Mouse (Mus musculus) forebrain, embryonic 12.5 days (tissue): ENCODE results near the gene Cdc42bpa. TPM values are rescaled to one million over a fixed set of nuclear protein-coding genes. Genes with fewer than 3 reads are reported as not detected.
"Not testable (repeated sequence)": the region's sequence is repeated elsewhere in the genome, so short reads cannot be mapped to it uniquely, and the experiment has no call there.

Experiments used
- ATAC-seq: fragments of 200-750 bp; cut with Nextera tagmentation; 2 replicates; pipeline ENCODE4 v1.8.0; 2017; ENCODE audit warnings: moderate TSS enrichment; ENCODE audit not compliant: low FRiP score
- H3K27ac ChIP-seq: fragments of 300-500 bp; sonication (generic); 2 replicates; pipeline ENCODE4 v1.5.1; 2016; ENCODE audit warnings: mild to moderate bottlenecking
- H3K27me3 ChIP-seq: fragments of 300-500 bp; sonication (generic); 2 replicates; pipeline ENCODE4 v1.6.1; 2016; ENCODE audit warnings: mild to moderate bottlenecking
- H3K36me3 ChIP-seq: fragments of 300-500 bp; sonication (generic); replicated peaks from 2 replicates; pipeline ENCODE4 v1.6.1; 2016; ENCODE audit warnings: mild to moderate bottlenecking
- H3K4me1 ChIP-seq: fragments of 300-500 bp; sonication (generic); 2 replicates; pipeline ENCODE4 v1.6.1; 2016
- H3K4me2 ChIP-seq: fragments of 300-500 bp; sonication (generic); 2 replicates; pipeline ENCODE4 v1.6.1; 2016; ENCODE audit warnings: mild to moderate bottlenecking, moderate library complexity
- H3K4me3 ChIP-seq: fragments of 300-500 bp; sonication (generic); replicated peaks from 2 replicates; pipeline ENCODE4 v1.5.1; 2016; ENCODE audit warnings: mild to moderate bottlenecking
- H3K9ac ChIP-seq: fragments of 300-500 bp; sonication (generic); 2 replicates; pipeline ENCODE4 v1.6.1; 2016; ENCODE audit warnings: mild to moderate bottlenecking
- H3K9me3 ChIP-seq: fragments of 300-500 bp; sonication (generic); 2 replicates; pipeline ENCODE4 v1.6.1; 2016
- WGBS: fragments of 180-500 bp; shearing (Covaris S2); methylation state at CpG from one replicate; pipeline ENCODE4 v1.1.7; 2016; 5-methylcytosine and 5-hydroxymethylcytosine counted together
- polyA plus RNA-seq: library from polyadenylated mRNA; unstranded; fragments of >200 nt; fragmentation: Nextera tagmentation; extraction: Ambion mirVana; gene quantifications from 2 replicates; pipeline ENCODE4 v1.2.1, GENCODE M21; 2016

Gene Cdc42bpa
- polyA plus RNA-seq, 1 experiment from 2014 or later: 24.0 TPM

DNA sequence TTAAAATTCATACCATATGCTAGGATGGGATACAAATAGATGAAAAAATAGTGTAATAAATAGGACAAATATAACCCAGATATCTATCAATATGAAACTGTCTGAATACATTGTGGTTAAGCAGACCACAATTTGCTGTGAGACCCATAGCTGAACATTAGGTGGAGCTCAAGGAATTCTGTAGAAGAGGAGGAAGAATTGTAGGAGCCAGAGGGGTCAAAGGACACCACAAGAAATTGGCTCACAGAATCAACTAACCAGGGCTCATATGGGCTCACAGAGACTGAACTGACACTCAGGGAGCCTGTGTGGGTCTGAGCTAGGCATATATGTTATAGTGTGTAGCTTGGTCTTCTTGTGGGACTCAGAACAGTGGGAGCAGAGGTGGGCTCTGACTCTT, 47.8 kb downstream of the Cdc42bpa start:
- ATAC-seq: no peak
- Histone ChIP-seq H3K27ac (no peak overlapping the region), H3K9ac (no peak overlapping the region), H3K9me3 (0 out of 2 replicates have a peak, but pooled peaks cover 3% of the 10 kb centered on the region), H3K36me3 (peaks cover 6% of the 10 kb centered on the region; the same call in 1 of the 2 replicates), H3K4me2 (no peak overlapping the region), H3K27me3 (no peaks in the 10 kb centered on the region), H3K4me3 (no peak overlapping the region), H3K4me1 (no peaks in the 10 kb centered on the region)

DNA sequence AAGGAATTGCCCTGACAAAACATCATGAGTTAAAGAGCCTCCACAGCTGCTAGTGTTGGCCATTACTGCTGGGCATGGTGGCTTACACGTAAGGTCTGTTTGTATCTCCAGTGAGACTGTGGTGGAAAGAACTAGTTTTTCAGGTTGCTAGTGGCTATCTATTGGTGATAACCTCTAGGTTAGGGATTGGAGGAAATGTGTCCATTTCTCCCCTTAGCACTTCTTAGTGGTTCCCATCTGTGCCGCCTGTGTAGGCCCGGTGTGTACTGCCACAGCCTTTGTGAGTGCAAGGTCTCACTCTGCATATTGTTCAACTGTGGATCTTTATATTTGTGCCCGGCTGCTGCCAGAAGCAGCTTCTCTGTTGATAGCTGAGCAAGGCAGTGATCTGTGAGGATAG, 53.2 kb downstream of the Cdc42bpa start:
- Histone ChIP-seq H3K9me3 (no peaks in the 10 kb centered on the region), H3K9ac (no peak overlapping the region), H3K36me3 (no peaks in the 10 kb centered on the region), H3K27me3 (no peaks in the 10 kb centered on the region), H3K4me1 (no peaks in the 10 kb centered on the region), H3K4me3 (no peak overlapping the region), H3K27ac (no peak overlapping the region), H3K4me2 (no peak overlapping the region)
- ATAC-seq: no peak
- WGBS: 97% methylated on average over 4 of the region's 4 CpGs

- H3K27me3 ChIP-seq: no peaks in the 10 kb centered on the region
- WGBS: 70% methylated on average over 2 of the region's 2 CpGs
- no peaks in the 10 kb centered on the region for H3K9me3 ChIP-seq
These were observed 57.9 kb downstream of the Cdc42bpa start for GRCm38 (mm10) chr1:180018218-180018617.

DNA sequence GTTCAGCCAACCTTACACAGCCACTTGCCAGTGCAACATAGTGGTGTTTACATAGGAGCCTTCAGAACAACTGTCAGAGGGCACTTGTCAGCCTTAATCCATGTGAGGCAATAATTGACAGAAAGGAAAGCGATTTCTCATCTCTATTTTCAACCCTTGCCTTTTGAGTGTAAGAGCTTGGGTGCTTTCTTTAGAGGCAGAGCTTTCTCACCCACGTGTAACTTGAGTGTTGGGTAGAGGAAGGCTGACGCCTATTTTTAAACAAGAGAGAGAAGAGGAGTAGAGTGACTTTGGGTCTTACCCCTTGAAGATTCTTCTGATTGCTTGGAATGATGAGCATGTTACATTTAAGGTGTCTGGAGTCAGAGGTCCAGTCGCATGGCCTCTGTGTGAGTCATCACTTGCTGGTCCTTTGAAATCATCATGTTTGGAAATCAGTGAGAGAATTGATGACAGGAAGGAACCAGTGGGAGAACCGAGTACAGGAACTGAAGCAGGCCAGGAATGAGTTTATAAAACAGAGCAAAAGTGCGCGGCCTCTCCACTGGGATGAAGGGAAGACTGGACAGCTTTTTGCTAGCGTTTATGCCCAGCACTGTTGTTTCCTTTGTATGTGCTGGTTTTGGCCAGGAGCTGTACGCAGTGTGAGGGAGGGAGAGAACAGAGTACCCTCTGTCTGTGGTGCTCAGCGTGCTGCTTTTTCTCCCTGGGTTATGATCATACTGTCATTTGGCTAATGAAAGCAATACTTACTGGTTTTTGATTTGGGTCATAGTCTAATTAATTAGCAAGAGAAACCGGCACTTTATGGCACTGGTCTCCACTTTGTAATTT, 61.4 kb downstream of the Cdc42bpa start:
- Histone ChIP-seq H3K36me3 (no peaks in the 10 kb centered on the region), H3K9ac (no peak overlapping the region), H3K27ac (no peak overlapping the region), H3K9me3 (no peaks in the 10 kb centered on the region), H3K4me3 (no peak overlapping the region), H3K4me2 (no peak overlapping the region), H3K27me3 (no peaks in the 10 kb centered on the region), H3K4me1 (no peaks in the 10 kb centered on the region)
- 77% methylated on average over 11 of the region's 11 CpGs for WGBS
- no peak for ATAC-seq

More at GRCm38 (mm10) chr1:180018218-180018617, 57.9 kb downstream of the Cdc42bpa start:
- no peaks in the 10 kb centered on the region for H3K36me3 ChIP-seq
- H3K4me1 ChIP-seq: no peaks in the 10 kb centered on the region
- H3K4me3 ChIP-seq: no peak overlapping the region
- no peak overlapping the region for H3K4me2 ChIP-seq
- ATAC-seq: no peak
- no peak overlapping the region for H3K27ac ChIP-seq
- no peak overlapping the region for H3K9ac ChIP-seq

GRCm38 (mm10) chr1:180023512-180023911, 63.2 kb downstream of the Cdc42bpa start:
- H3K9ac ChIP-seq: no peak overlapping the region
- H3K9me3 ChIP-seq: no peaks in the 10 kb centered on the region
- no peaks in the 10 kb centered on the region for H3K36me3 ChIP-seq
- WGBS: 73% methylated on average over 5 of the region's 5 CpGs
- H3K27ac ChIP-seq: no peak overlapping the region
- ATAC-seq: no peak
- no peak overlapping the region for H3K4me2 ChIP-seq
- H3K4me3 ChIP-seq: no peak overlapping the region
- H3K27me3 ChIP-seq: no peaks in the 10 kb centered on the region
- no peaks in the 10 kb centered on the region for H3K4me1 ChIP-seq

GRCm38 (mm10) chr1:180029863-180030262, 69.6 kb downstream of the Cdc42bpa start:
- H3K27me3 ChIP-seq, H3K9me3 ChIP-seq, H3K9ac ChIP-seq, H3K4me3 ChIP-seq, ATAC-seq, H3K36me3 ChIP-seq, H3K27ac ChIP-seq, H3K4me2 ChIP-seq, H3K4me1 ChIP-seq: not testable (repeated sequence)
- WGBS: 92% methylated on average over 5 of the region's 5 CpGs

DNA sequence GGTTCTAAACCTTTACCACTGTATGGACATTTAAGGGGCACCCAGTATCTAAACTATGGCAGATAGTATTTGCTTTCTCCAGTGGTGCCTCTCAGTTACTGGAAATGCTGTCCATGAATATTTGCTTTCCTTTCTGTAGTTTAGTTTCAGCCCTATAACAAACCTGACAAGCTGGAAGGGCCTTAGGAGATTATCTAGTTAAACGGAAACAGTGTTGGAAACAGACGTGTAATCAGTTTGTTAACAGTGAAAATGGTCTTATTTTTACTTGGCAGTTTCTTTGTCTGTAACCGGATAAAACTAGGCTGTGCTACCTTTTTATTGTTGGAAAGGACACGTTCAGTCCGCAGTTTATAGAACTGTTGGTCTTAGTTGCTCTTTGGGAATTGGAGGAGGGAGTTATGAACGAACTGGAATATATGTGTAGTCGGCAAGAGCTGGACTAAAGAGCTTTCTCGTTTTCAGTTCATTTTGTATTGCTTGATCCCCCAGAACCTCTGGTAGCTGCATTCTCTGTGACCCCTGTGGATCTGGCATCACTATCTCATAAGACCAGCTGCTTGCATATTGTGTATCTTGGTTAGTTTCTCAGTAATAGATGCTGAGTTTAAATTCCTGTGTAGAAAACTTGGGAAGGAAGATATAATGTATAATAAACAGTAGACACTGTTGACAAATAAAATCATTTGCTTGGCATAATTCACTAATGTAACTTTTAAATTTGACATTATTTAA, 70.5 kb downstream of the Cdc42bpa start:
- no peaks in the 10 kb centered on the region for H3K36me3 ChIP-seq
- no peak overlapping the region for H3K4me3 ChIP-seq
- no peak for ATAC-seq
- H3K27ac ChIP-seq: no peak overlapping the region
- 91% methylated on average over 8 of the region's 8 CpGs for WGBS
- H3K4me1 ChIP-seq: no peaks in the 10 kb centered on the region
- no peaks in the 10 kb centered on the region for H3K27me3 ChIP-seq
- H3K4me2 ChIP-seq: no peak overlapping the region
- H3K9me3 ChIP-seq: no peaks in the 10 kb centered on the region
- H3K9ac ChIP-seq: no peak overlapping the region

DNA sequence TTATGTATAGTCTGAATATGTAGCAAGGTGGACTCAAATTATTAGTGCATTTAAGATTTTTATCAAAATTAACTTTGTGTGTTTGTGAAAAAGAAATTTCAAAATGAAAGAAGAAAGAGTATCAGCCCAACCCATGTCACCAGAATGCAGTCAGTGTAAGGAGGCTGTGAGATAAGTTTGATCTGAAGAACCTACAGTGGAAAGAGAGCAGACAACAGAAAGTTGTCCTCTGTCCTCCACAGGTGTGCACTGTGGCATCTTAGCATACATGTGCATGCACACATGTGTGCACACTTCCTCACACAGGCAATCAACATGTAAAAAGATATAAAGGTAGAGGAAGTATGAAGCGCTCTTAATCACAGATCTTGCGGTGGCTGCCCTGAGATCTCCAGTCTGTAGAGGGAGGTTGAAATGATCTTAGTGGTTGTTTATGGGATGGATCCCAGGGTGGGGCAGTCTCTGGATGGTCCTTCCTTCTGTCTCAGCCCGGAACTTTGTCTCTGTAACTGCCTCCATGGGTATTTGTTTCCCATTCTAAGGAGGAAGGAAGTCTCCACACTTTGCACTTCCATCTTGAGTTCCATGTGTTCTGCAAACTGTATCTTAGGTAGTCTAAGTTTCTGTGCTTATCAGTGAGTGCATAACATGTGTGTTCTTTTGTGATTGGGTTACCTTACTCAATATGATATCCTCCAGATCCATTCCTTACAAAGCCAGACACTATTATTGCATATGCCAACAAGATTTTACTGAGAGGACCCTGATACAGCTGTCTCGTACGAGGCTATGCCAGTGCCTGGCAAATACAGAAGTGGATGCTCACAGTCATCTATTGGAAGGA, 71.7 kb downstream of the Cdc42bpa start:
- Histone ChIP-seq H3K4me2 (no peak overlapping the region), H3K4me1 (no peaks in the 10 kb centered on the region), H3K27me3 (no peaks in the 10 kb centered on the region), H3K27ac (no peak overlapping the region), H3K9me3 (no peaks in the 10 kb centered on the region), H3K9ac (no peak overlapping the region), H3K4me3 (no peak overlapping the region), H3K36me3 (no peaks in the 10 kb centered on the region)
- WGBS: 94% methylated on average over 5 of the region's 5 CpGs
- ATAC-seq: no peak

- Histone ChIP-seq H3K4me2 (no peak overlapping the region), H3K27ac (no peak overlapping the region), H3K9ac (no peak overlapping the region), H3K27me3 (no peaks in the 10 kb centered on the region), H3K36me3 (no peaks in the 10 kb centered on the region), H3K9me3 (no peaks in the 10 kb centered on the region), H3K4me1 (no peaks in the 10 kb centered on the region), H3K4me3 (no peak overlapping the region)
- ATAC-seq: no peak
- WGBS: 86% methylated on average over 3 of the region's 3 CpGs
These were observed 77.2 kb downstream of the Cdc42bpa start for GRCm38 (mm10) chr1:180037461-180037860.

DNA sequence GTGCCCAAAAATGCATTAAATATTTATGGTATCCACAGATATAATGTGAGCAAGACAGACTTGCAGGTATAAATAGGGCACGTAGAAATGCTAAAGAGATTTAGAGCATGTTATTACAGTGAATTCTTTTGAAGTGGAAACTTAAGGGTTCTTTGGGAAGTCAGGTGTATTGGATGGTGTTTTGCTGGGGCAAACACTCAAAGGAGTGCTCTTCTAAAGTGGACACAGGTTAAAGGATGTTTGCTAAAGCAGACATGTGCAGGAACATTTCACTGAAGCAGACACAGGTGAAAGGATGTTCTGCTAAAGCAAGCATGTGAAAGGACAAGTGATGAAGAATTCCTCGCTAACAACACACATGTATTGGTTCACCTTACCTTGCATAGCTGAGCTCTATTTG, 83.9 kb downstream of the Cdc42bpa start:
- H3K9me3 ChIP-seq: no peaks in the 10 kb centered on the region
- H3K4me3 ChIP-seq: no peak overlapping the region
- no peak overlapping the region for H3K4me2 ChIP-seq
- ATAC-seq: no peak
- H3K27me3 ChIP-seq: no peaks in the 10 kb centered on the region
- WGBS: 92% methylated on average over 2 of the region's 2 CpGs
- H3K9ac ChIP-seq: no peak overlapping the region
- H3K36me3 ChIP-seq: peaks cover 18% of the 10 kb centered on the region
- H3K4me1 ChIP-seq: no peaks in the 10 kb centered on the region
- no peak overlapping the region for H3K27ac ChIP-seq

DNA sequence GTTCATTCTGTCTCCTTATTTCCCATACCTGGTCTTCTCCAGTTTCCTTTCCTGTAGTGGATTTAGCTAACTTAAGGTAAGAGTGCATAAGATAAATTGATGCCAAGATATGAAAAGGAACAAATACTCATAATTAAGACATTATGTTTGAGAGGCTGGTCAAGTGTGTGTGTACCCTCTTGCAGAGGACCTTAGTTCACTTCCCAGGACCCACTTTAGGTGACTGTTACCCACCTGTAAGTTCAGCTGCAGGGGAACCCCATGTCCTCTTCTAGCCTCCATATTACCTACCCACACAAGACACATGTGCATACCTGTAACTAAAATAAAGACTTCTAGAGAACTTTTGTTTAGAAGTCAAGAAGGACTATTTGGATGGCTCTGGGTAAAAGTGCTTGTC, 84.9 kb downstream of the Cdc42bpa start:
- ATAC-seq: no peak
- H3K27ac ChIP-seq: no peak overlapping the region
- H3K4me3 ChIP-seq: no peak overlapping the region
- H3K4me2 ChIP-seq: no peak overlapping the region
- peaks cover 18% of the 10 kb centered on the region for H3K36me3 ChIP-seq
- H3K4me1 ChIP-seq: no peaks in the 10 kb centered on the region
- no peaks in the 10 kb centered on the region for H3K9me3 ChIP-seq
- no peak overlapping the region for H3K9ac ChIP-seq
- H3K27me3 ChIP-seq: no peaks in the 10 kb centered on the region

GRCm38 (mm10) chr1:180089176-180089575, 128.9 kb downstream of the Cdc42bpa start:
- no peaks in the 10 kb centered on the region for H3K9me3 ChIP-seq
- no peak overlapping the region for H3K4me3 ChIP-seq
- 93% methylated on average over 1 of the region's 1 CpGs for WGBS
- no peaks in the 10 kb centered on the region for H3K4me1 ChIP-seq
- no peak overlapping the region for H3K27ac ChIP-seq
- no peak for ATAC-seq
- no peak overlapping the region for H3K4me2 ChIP-seq
- no peaks in the 10 kb centered on the region for H3K36me3 ChIP-seq
- no peaks in the 10 kb centered on the region for H3K27me3 ChIP-seq
- no peak overlapping the region for H3K9ac ChIP-seq
